Mouse (Mus musculus): ENCODE results near the gene Astn2. TPM values are rescaled to one million over a fixed set of nuclear protein-coding genes. Genes with fewer than 3 reads are reported as not detected.
"Not testable (repeated sequence)": the region's sequence is repeated elsewhere in the genome, so short reads cannot be mapped to it uniquely, and the experiment has no call there.

The Astn2 gene
- polyA plus RNA-seq, 1 experiment from 2014 or later, result 0.06 TPM

DNA sequence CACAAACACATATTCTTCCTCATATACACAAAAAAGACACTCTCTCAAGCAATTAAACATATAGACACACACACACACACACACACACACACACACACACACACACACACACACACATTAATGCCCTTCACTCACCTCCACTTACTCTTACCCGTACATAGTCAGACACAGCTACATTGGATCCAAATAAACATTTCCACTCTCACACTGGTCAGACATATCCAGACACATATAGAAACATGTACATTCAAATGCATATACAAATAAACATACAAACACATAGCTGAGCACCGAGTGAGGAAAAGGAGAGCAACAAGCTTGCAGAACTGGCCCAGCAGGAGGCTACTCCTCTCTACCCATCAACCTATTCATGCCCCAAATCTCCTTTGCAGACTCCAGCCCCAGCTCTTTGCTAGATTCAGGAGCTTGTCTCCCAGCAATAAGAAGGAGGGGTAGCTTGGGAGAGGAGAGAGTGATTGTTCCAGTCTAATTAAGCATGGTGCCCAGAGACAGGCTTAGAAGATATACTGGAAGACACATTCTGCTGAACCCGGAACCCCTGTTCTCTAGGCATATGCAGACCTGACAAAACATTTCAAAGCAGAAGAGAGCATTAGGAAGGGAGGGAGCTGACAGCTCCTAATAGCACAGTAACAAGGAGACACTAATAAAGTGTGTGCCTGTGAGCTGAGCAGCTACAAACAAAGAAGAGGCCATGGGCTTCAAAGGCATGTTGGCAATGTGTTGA lies 718.0 kb downstream of the Astn2 start:
- Histone ChIP-seq H3K27ac (no peak overlapping the region), H3K4me2 (no peak overlapping the region), H3K9ac (no peak overlapping the region), H3K4me3 (replicated peaks) (no peak overlapping the region), H3K4me1 (replicated peaks) (no peaks in the 10 kb centered on the region), H3K27me3 (no peaks in the 10 kb centered on the region), H3K36me3 (no peaks in the 10 kb centered on the region), H3K9me3 (replicated peaks) (no peaks in the 10 kb centered on the region)
- 51% methylated on average over 3 of the region's 3 CpGs for WGBS (ENCODE audit: insufficient replicate concordance)
- ATAC-seq (ENCODE audit: low read depth) (no peak), DNase-seq (no peak)

DNA sequence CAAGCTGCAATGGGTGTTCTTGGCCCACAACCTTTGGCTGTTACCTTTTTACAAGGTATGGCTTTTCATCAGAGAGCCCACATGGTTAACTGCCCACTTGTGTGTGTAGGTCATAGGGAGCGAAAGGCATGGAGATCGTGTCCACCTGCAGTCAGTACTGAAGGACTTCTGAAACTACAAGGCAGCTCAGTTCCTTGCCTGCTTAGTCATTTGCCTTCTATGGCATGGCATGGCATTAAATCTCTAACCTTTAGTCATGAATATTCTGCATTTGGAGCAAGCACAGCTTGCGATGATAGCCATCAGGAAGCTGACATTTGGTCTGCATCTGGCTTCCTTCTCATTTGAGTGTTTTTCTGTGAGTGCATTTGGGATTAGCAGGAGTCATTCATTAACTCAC lies 720.0 kb downstream of the Astn2 start:
- Histone ChIP-seq H3K27me3 (no peaks in the 10 kb centered on the region), H3K27ac (no peak overlapping the region), H3K4me3 (replicated peaks) (no peak overlapping the region), H3K9me3 (replicated peaks) (no peaks in the 10 kb centered on the region), H3K36me3 (no peaks in the 10 kb centered on the region), H3K9ac (no peak overlapping the region), H3K4me2 (no peak overlapping the region), H3K4me1 (replicated peaks) (no peaks in the 10 kb centered on the region)
- WGBS (ENCODE audit: insufficient replicate concordance), result 66% methylated on average over 3 of the region's 3 CpGs
- ATAC-seq (ENCODE audit: low read depth) (no peak), DNase-seq (no peak)

DNA sequence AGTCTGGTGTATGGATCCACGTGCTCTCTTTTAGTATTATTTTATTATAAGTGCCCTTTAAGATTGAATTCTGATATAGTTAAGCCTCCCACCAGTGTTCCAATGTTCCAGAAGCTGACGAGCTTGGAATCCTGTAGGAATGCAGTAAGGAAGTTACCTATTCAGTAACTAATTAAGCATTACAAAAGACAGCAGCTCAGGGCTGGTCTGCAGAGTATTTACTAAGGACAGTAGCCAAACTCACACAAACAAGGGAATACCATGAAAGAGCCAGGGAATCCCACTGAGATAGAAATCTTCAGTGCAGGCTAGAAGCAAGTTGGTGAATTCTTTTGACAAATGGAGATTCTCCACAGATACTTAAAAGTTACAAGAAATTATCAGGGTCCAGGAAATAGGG lies 724.6 kb downstream of the Astn2 start:
- not testable (repeated sequence) for H3K9me3 ChIP-seq (replicated peaks); H3K9ac ChIP-seq; H3K4me1 ChIP-seq (replicated peaks); H3K27ac ChIP-seq; H3K27me3 ChIP-seq; ATAC-seq (ENCODE audit: low read depth); DNase-seq; H3K36me3 ChIP-seq; H3K4me2 ChIP-seq; H3K4me3 ChIP-seq (replicated peaks)
- 32% methylated on average over 2 of the region's 2 CpGs for WGBS (ENCODE audit: insufficient replicate concordance)

DNA sequence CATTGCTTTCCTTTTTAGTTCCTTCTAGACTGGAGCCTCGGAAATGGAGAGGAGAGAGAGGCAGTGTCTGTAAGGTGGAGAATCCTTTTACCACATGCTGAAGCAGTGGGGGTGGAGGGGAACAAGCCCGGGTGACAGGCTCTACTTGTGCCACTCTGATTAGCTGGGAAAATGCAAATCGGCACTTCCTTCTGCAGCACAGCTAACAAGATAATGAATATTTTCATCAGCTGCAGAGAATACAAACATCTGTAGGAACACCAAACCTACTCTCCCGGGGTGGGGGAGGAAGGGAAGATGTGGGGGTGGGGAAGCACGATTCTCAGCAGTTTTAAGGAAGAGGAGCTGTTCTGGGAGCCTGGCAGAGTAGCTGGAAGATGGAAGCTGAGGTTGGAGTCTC lies 725.5 kb downstream of the Astn2 start:
- H3K4me3 ChIP-seq (replicated peaks), result no peak overlapping the region
- no peak overlapping the region for H3K4me2 ChIP-seq
- no peak overlapping the region for H3K27ac ChIP-seq
- no peaks in the 10 kb centered on the region for H3K4me1 ChIP-seq (replicated peaks)
- DNase-seq (no peak), ATAC-seq (ENCODE audit: low read depth) (no peak)
- WGBS (ENCODE audit: insufficient replicate concordance), result 18% methylated on average over 5 of the region's 5 CpGs
- no peaks in the 10 kb centered on the region for H3K27me3 ChIP-seq
- no peak overlapping the region for H3K9ac ChIP-seq
- no peaks in the 10 kb centered on the region for H3K9me3 ChIP-seq (replicated peaks)
- no peaks in the 10 kb centered on the region for H3K36me3 ChIP-seq

DNA sequence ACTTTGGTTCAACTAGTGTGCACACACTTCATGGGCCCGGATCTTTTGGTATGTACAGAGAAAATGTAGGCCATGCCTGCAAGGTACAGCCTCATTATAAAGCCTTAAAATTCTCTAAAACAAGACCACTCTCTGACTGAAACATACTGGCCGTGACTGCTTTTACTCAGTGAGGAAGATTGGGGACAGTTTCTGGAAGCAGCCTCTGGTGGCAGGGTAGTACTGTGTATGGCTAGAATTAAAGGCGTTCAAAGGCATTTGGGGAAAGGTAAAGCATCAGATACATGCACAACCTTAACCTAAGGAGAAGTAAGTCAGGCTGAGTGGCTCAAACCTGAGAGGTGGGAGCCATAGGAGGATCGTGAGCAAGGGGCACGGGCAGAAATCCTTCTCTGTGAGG lies 725.9 kb downstream of the Astn2 start:
- Histone ChIP-seq H3K4me1 (replicated peaks) (no peaks in the 10 kb centered on the region), H3K27me3 (no peaks in the 10 kb centered on the region), H3K27ac (no peak overlapping the region), H3K9me3 (replicated peaks) (no peaks in the 10 kb centered on the region), H3K9ac (no peak overlapping the region), H3K4me2 (no peak overlapping the region), H3K36me3 (no peaks in the 10 kb centered on the region), H3K4me3 (replicated peaks) (no peak overlapping the region)
- ATAC-seq (ENCODE audit: low read depth) (no peak), DNase-seq (no peak)
- WGBS (ENCODE audit: insufficient replicate concordance), result 48% methylated on average over 5 of the region's 5 CpGs

DNA sequence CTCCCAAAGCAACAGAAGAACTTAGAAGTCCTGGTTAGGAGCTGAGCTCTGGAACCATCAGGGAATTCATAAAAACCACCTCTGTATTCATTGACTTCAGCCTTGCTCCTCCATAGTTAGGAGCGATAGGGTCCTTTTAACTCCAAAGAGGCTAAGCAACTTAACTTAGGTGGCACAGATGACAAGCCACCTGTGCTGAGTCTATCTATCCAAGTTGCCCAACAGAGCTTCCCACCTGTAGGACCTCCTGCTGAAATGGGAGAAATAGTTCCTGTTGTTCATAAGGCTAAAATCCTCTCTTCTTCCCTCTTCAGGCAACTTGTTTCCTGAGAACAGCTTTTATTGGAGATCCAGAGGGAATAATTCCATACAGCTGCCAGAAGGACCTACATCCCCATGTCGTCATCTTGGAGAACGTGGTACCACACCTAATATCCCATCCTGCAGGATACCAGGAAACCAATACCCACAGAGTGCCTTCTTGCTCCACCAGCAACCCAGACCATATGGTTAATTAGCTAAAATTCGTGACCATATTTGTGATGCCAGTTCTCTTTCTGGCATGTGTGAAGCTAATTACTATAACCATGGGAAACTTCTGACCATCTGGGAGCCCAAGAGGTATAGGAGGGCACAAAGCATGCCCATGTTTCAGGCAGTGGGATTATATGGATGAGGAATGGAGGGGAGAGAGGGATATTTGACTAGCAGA lies 730.0 kb downstream of the Astn2 start:
- H3K36me3 ChIP-seq, result no peaks in the 10 kb centered on the region
- H3K4me3 ChIP-seq (replicated peaks), result no peak overlapping the region
- no peak overlapping the region for H3K4me2 ChIP-seq
- H3K27me3 ChIP-seq, result no peaks in the 10 kb centered on the region
- WGBS (ENCODE audit: insufficient replicate concordance), result 58% methylated on average over 4 of the region's 4 CpGs
- H3K9me3 ChIP-seq (replicated peaks), result no peaks in the 10 kb centered on the region
- DNase-seq, result no peak
- H3K9ac ChIP-seq, result no peak overlapping the region
- no peak for ATAC-seq (ENCODE audit: low read depth)
- no peak overlapping the region for H3K27ac ChIP-seq
- H3K4me1 ChIP-seq (replicated peaks), result no peaks in the 10 kb centered on the region

DNA sequence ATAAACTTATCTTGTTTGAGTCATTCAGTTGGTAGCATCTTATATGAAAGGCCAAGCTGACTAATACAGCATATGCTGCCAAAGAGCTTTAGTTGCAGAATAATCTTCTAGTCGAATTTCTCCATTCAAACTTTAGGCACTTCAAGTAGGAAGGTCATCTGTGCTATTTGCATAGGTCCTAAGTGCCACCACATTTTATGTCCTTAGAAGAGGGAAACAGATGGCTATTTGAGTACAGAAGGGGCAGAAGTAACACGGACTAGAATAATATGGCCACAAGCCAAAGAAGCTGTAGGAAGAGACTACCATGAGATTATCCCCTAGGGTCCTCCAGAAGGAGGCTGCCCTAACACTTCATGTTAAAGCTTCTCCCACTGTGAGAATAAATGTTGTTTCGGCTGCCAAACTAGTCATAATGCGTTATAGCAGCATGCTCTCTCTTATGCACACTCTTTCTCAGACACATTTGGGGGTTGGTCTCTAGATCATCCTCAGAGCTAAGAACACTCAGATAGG lies 730.9 kb downstream of the Astn2 start:
- no peak overlapping the region for H3K4me2 ChIP-seq
- no peak overlapping the region for H3K9ac ChIP-seq
- no peaks in the 10 kb centered on the region for H3K36me3 ChIP-seq
- no peak for ATAC-seq (ENCODE audit: low read depth)
- no peaks in the 10 kb centered on the region for H3K4me1 ChIP-seq (replicated peaks)
- H3K27me3 ChIP-seq, result no peaks in the 10 kb centered on the region
- no peaks in the 10 kb centered on the region for H3K9me3 ChIP-seq (replicated peaks)
- 59% methylated on average over 4 of the region's 4 CpGs for WGBS (ENCODE audit: insufficient replicate concordance)
- no peak overlapping the region for H3K4me3 ChIP-seq (replicated peaks)
- no peak overlapping the region for H3K27ac ChIP-seq
- no peak for DNase-seq

DNA sequence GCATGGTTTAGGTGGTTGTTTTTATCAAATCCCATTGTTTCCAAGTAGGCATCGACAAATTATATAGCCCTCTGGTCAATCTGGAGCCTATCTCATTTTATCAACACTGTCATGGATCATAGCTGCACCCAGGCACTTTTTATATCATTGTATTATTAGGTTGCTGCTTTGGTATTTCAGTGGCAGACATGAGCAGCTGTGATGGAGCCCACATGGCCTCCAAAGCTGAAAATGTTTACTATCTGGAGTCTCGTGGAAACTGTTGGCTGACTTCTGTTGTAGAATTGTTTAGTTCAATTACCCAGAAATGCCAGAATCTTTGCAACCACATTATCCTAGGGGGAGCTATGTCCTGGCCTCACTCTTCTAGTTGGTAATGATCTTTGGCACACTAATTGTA lies 732.1 kb downstream of the Astn2 start:
- DNase-seq, result no peak

DNA sequence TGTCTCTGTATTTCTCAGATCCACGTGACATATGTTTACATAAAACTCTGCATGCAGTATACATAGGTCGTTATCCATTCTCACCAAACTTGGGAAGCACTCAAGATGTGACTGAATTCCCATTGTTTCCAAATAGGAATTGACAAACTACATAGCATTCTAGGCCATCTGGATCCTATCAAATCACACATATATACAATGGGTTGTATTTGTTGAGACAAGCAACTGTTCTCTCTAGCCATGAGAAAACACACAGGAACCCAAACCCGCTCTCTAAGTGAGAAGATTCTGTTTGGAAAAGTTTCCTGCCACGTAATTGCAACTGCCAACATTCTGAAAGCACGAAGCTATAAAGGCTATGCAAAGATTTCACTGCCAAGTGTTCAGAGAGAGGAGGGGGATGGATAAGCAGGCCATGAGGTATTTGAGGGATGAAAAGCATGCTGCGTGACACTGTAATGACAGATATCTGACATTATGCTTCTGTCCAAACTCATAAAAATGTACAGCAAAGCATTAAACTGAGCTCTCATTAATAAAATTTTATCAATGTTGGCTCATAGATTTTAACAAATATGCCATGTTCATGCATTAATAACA lies 732.7 kb downstream of the Astn2 start:
- Histone ChIP-seq H3K9ac (no peak overlapping the region), H3K4me2 (no peak overlapping the region), H3K36me3 (no peaks in the 10 kb centered on the region), H3K4me1 (replicated peaks) (no peaks in the 10 kb centered on the region), H3K27me3 (no peaks in the 10 kb centered on the region), H3K4me3 (replicated peaks) (no peak overlapping the region), H3K27ac (no peak overlapping the region), H3K9me3 (replicated peaks) (no peaks in the 10 kb centered on the region)
- DNase-seq, result no peak
- WGBS (ENCODE audit: insufficient replicate concordance), result 50% methylated on average over 6 of the region's 6 CpGs
- ATAC-seq (ENCODE audit: low read depth), result no peak

More for the DNA sequence above, 732.1 kb downstream of the Astn2 start:
- H3K9ac ChIP-seq, result no peak overlapping the region
- H3K36me3 ChIP-seq, result no peaks in the 10 kb centered on the region
- no peak overlapping the region for H3K27ac ChIP-seq
- H3K4me1 ChIP-seq (replicated peaks), result no peaks in the 10 kb centered on the region
- no peaks in the 10 kb centered on the region for H3K27me3 ChIP-seq
- H3K4me3 ChIP-seq (replicated peaks), result no peak overlapping the region
- H3K9me3 ChIP-seq (replicated peaks), result no peaks in the 10 kb centered on the region
- WGBS (ENCODE audit: insufficient replicate concordance), result 45% methylated on average over 2 of the region's 2 CpGs
- H3K4me2 ChIP-seq, result no peak overlapping the region
- ATAC-seq (ENCODE audit: low read depth), result no peak

DNA sequence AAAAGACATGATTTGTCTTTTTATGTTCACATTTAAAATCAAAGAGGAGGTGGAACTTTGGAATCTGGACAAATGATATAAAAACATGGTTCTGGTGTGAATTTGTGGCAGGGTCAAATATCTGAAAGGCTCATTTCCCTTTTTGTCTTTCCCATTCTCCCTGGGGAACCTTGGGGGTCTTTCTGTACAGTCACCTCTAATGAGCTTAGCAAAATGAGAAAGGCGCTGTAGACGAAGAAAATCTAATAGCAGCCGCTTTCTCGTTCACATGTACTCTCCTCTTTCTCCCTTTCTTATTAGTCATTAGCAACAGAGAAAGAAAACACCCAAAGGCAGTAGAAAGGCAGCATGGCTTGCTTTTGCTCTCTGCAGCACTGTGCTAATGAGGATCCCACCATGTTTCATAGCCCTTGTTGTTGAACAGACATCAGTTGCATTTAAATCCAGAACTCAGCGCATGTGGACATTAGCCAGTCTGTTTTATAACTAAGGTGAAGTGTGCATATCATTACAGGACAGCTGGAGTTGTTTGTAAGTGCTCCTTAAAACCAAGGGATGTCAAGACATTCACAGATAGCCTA lies 737.3 kb downstream of the Astn2 start:
- no peak overlapping the region for H3K4me3 ChIP-seq (replicated peaks)
- no peaks in the 10 kb centered on the region for H3K36me3 ChIP-seq
- H3K4me2 ChIP-seq, result no peak overlapping the region
- ATAC-seq (ENCODE audit: low read depth) (no peak), DNase-seq (no peak)
- WGBS (ENCODE audit: insufficient replicate concordance), result 73% methylated on average over 5 of the region's 5 CpGs
- H3K9me3 ChIP-seq (replicated peaks), result no peaks in the 10 kb centered on the region
- H3K27ac ChIP-seq, result no peak overlapping the region
- no peak overlapping the region for H3K9ac ChIP-seq
- H3K4me1 ChIP-seq (replicated peaks), result no peaks in the 10 kb centered on the region
- no peaks in the 10 kb centered on the region for H3K27me3 ChIP-seq

DNA sequence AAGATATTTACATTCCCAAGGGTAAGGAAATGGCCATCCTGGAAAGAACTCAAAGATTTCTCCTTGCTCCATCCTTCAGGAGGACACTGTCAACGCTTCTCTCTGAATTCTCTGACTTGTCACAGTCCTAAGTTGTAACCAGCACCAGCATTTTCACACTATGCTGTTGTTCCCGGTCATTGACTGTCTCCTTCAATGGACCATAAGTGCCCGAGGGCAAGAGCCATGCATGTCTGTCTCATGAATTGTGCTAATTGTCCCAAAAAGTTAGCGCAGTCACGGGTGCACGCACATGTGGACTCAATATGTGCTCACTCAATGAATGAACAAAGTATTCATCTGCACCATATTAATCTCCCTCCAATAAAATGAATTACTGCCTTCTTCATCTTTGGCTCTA lies 741.2 kb downstream of the Astn2 start:
- ATAC-seq (ENCODE audit: low read depth), result no peak
- H3K27ac ChIP-seq, result no peak overlapping the region
- H3K4me2 ChIP-seq, result no peak overlapping the region
- WGBS (ENCODE audit: insufficient replicate concordance), result 74% methylated on average over 6 of the region's 6 CpGs
- no peaks in the 10 kb centered on the region for H3K9me3 ChIP-seq (replicated peaks)
- no peak overlapping the region for H3K4me3 ChIP-seq (replicated peaks)
- H3K4me1 ChIP-seq (replicated peaks), result no peaks in the 10 kb centered on the region
- H3K9ac ChIP-seq, result no peak overlapping the region
- DNase-seq, result no peak
- no peaks in the 10 kb centered on the region for H3K36me3 ChIP-seq
- H3K27me3 ChIP-seq, result no peaks in the 10 kb centered on the region
